Mouse (Mus musculus): ENCODE measurements around the gene Uaca. TPM values are rescaled to one million over a fixed set of nuclear protein-coding genes. Genes with fewer than 3 reads are reported as not detected.
A peak's percentile ranks its signal among the peaks of the same experiment; 100 is the strongest.

Gene Uaca
- polyA plus RNA-seq, 1 experiment from 2014 or later, result 23.5 TPM

DNA sequence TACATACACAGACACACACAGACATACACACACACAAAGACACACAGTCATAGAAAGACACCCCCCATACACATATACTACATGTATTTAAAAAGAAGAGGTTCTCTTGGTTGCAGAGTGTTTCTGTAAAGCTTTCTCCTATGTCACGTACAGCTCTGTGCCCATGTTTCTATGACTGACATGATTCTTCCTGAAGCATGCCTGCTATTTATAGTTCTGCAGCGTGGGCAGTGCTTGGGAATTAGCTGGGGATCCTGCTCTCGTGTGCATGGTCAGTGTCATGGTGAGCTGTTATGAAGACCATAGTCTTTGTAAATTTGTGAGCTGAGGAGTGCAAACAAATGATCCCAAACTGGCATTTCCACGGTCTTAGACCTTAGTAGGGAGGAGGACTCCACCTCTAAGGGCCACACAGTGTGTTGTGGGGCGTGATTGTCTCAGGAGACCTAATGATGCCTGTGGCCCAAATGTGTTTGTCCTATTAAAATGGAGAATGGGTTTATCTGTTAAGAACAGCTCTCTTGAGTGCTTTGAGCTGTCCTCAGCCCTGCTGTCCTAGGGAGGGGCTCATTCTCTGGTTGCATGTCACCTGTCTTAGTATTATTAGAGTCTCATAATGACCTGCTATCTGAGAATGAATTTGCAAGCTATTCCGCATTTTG is 49.2 kb downstream of the Uaca start:
- no peak for DNase-seq (ENCODE audit: low spot score)

DNA sequence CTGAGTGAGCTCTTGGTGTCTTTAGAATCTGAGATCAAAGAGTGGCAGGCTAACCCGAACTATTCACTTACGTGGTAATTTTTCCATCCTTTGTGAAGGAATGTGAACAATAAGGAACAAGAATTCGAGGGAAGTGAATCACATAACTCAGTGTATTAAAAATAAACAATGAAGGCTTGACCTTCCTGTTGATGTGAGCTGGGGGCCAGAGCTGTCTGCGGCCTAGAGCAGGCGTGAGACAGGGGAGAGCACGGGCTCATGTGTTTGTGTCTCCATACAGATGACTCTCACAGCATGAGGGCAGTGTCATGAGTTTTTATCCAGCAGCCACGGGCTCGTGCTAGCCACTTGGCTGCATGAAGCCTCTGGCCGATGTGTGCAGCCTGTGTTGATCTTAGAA is 54.4 kb downstream of the Uaca start:
- DNase-seq (ENCODE audit: low spot score) (peak; percentile 81), ATAC-seq (peak; percentile 84)
- H3K4me2 ChIP-seq (replicated peaks; ENCODE audit: low read depth, low read length), result 0 out of 2 replicates have a peak overlapping the region, but pooled peaks have one; percentile 5
- no peak overlapping the region for H3K9ac ChIP-seq (replicated peaks; ENCODE audit: low read depth)
- 13% methylated on average over 9 of the region's 9 CpGs for WGBS
- peak overlapping the region; percentile 65; the same call in 1 of the 2 replicates for H3K27ac ChIP-seq (ENCODE audit: low read length)
- no peaks in the 10 kb centered on the region for H3K9me3 ChIP-seq (ENCODE audit: low read length)
- H3K4me3 ChIP-seq (ENCODE audit: low read depth, low read length), result no peak overlapping the region
- H3K36me3 ChIP-seq (ENCODE audit: insufficient read depth, low read length), result no peaks in the 10 kb centered on the region
- H3K4me1 ChIP-seq (ENCODE audit: insufficient read depth, low read depth, low read length), result peaks cover 13% of the 10 kb centered on the region; the same call in 1 of the 2 replicates
- H3K27me3 ChIP-seq (replicated peaks; ENCODE audit: insufficient read depth, low read length), result no peaks in the 10 kb centered on the region
- no peak for TF ChIP-seq CTCF (IDR thresholded peaks at IDR 0.05)
- TF ChIP-seq EP300 (IDR thresholded peaks at IDR 0.05), result peak; percentile 75

More for the DNA sequence above, 49.2 kb downstream of the Uaca start:
- peaks cover 6% of the 10 kb centered on the region; the same call in 1 of the 2 replicates for H3K4me1 ChIP-seq (ENCODE audit: insufficient read depth, low read depth, low read length)
- whole genome bisulfite sequencing, result 66% methylated on average over 6 of the region's 6 CpGs
- no peak overlapping the region for H3K9ac ChIP-seq (replicated peaks; ENCODE audit: low read depth)
- no peak overlapping the region for H3K4me3 ChIP-seq (ENCODE audit: low read depth, low read length)
- no peak overlapping the region for H3K4me2 ChIP-seq (replicated peaks; ENCODE audit: low read depth, low read length)
- H3K27ac ChIP-seq (ENCODE audit: low read length), result no peak overlapping the region
- H3K9me3 ChIP-seq (ENCODE audit: low read length), result no peaks in the 10 kb centered on the region
- no peaks in the 10 kb centered on the region for H3K27me3 ChIP-seq (replicated peaks; ENCODE audit: insufficient read depth, low read length)
- no peaks in the 10 kb centered on the region for H3K36me3 ChIP-seq (ENCODE audit: insufficient read depth, low read length)
- no peak for ATAC-seq
- no peak for TF ChIP-seq EP300 (IDR thresholded peaks at IDR 0.05)
- no peak for TF ChIP-seq CTCF (IDR thresholded peaks at IDR 0.05)

DNA sequence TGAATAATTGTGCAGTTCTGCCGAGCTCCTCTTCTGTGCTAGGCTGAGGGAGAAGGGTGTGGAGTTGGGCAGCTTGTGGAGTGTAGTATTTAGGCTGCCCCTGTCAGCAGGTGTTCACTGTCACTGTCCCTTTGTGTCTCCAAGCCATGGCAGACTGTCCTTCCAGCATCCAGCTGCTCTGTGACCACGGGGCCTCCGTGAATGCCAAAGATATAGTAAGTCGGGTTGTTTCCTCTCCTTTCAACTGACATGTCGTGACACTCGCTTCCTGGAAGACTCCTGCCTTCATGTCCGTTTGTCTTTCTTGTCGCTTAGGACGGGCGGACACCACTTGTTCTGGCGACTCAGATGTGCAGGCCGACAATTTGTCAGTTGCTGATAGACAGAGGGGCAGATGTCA is 55.6 kb downstream of the Uaca start:
- ATAC-seq, result no peak
- WGBS, result 58% methylated on average over 12 of the region's 12 CpGs
- H3K4me1 ChIP-seq (ENCODE audit: insufficient read depth, low read depth, low read length), result peaks cover 13% of the 10 kb centered on the region; the same call in 1 of the 2 replicates
- H3K9me3 ChIP-seq (ENCODE audit: low read length), result no peaks in the 10 kb centered on the region
- no peak overlapping the region for H3K9ac ChIP-seq (replicated peaks; ENCODE audit: low read depth)
- no peak for TF ChIP-seq EP300 (IDR thresholded peaks at IDR 0.05)
- TF ChIP-seq CTCF (IDR thresholded peaks at IDR 0.05), result no peak
- H3K36me3 ChIP-seq (ENCODE audit: insufficient read depth, low read length), result 0 out of 2 replicates have a peak, but pooled peaks cover 4% of the 10 kb centered on the region
- H3K4me3 ChIP-seq (ENCODE audit: low read depth, low read length), result no peak overlapping the region
- no peaks in the 10 kb centered on the region for H3K27me3 ChIP-seq (replicated peaks; ENCODE audit: insufficient read depth, low read length)
- H3K27ac ChIP-seq (ENCODE audit: low read length), result peak overlapping the region; percentile 47; the same call in 1 of the 2 replicates
- H3K4me2 ChIP-seq (replicated peaks; ENCODE audit: low read depth, low read length), result no peak overlapping the region
- no peak for DNase-seq (ENCODE audit: low spot score)

DNA sequence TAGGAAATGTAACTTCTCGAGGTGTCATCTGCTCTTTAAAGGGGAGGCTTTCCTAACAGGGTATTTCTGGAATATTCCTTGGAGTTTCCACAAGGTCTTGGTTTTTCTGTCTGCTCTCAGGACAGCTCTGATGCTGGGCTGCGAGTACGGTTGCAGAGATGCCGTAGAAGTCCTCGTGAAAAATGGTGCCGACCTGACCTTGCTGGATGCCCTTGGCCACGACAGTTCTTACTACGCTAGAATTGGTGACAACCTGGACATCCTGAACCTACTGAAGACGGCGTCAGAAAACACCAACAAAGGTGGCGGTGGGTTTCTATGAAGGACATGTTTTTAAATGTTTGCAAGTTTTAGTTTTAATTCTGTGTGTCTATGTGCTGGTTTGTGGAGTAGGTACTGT is 59.9 kb downstream of the Uaca start:
- no peak overlapping the region for H3K27ac ChIP-seq (ENCODE audit: low read length)
- H3K27me3 ChIP-seq (replicated peaks; ENCODE audit: insufficient read depth, low read length), result no peaks in the 10 kb centered on the region
- no peak overlapping the region for H3K9ac ChIP-seq (replicated peaks; ENCODE audit: low read depth)
- 88% methylated on average over 11 of the region's 11 CpGs for WGBS
- H3K9me3 ChIP-seq (ENCODE audit: low read length), result no peaks in the 10 kb centered on the region
- DNase-seq (ENCODE audit: low spot score) (no peak), ATAC-seq (no peak)
- H3K4me1 ChIP-seq (ENCODE audit: insufficient read depth, low read depth, low read length), result peaks cover 10% of the 10 kb centered on the region; the same call in 1 of the 2 replicates
- TF ChIP-seq CTCF (IDR thresholded peaks at IDR 0.05), result no peak
- no peak for TF ChIP-seq EP300 (IDR thresholded peaks at IDR 0.05)
- 0 out of 2 replicates have a peak, but pooled peaks cover 4% of the 10 kb centered on the region for H3K36me3 ChIP-seq (ENCODE audit: insufficient read depth, low read length)
- H3K4me3 ChIP-seq (ENCODE audit: low read depth, low read length), result no peak overlapping the region
- no peak overlapping the region for H3K4me2 ChIP-seq (replicated peaks; ENCODE audit: low read depth, low read length)

DNA sequence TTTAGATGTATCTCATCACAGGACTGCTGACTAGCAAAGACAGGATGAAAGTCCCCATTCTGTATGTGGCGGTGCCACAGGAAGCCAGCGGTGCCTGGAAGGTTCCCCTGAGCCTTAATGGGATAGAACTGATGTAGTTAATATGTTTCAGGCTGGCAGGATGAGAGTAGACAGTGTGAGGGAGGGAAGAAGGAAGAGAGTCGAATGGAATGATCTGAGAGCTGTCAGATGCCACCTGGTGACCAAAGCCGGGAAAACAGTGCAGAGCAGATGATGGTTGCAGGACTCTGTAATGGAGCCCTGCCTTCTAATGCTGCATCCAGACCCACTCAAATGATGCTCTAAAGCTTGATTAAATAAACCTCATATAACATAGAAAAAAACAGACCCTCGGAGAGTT is 63.5 kb downstream of the Uaca start:
- H3K9ac ChIP-seq (replicated peaks; ENCODE audit: low read depth), result no peak overlapping the region
- 25% methylated on average over 5 of the region's 5 CpGs for WGBS

DNA sequence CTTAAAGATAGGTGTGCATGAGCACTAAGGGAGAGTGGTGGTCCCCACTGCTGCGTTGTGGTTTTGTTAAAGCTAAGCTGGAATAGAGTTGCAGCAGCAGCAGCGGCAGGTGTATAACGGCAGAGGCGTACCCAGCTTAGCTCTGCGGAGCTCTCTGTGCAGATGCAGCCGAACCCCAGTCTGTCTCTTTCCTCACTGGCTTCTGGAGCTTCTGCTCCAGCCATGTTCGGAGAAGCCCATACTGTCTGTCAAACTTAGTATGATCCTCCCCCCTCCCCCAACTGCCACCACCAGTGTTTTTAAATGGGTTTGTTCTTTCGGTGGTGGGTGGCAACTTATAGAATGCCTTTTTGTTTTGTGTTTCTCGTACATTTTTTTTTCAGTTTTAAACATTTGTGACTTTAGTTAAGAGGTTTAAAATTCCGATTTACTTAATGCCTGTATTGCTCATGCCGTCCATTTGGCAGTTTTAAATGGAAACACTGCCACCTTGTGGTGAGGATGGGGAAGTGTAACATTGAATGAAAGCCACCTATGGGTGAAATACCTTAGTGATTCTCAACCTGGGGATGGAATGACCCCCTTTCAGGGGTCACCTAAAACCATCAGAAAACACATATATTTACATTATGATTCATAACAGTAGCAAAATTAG is 64.1 kb downstream of the Uaca start:
- ATAC-seq (no peak; the same call in none of the 2 replicates), DNase-seq (ENCODE audit: low spot score) (peak; percentile 84)
- WGBS, result 38% methylated on average over 11 of the region's 11 CpGs
- Histone ChIP-seq H3K4me1 (ENCODE audit: insufficient read depth, low read depth, low read length) (no peaks in the 10 kb centered on the region), H3K9ac (replicated peaks; ENCODE audit: low read depth) (no peak overlapping the region), H3K27me3 (replicated peaks; ENCODE audit: insufficient read depth, low read length) (no peaks in the 10 kb centered on the region), H3K4me2 (replicated peaks; ENCODE audit: low read depth, low read length) (0 out of 2 replicates have a peak overlapping the region, but pooled peaks have one; percentile 9), H3K9me3 (ENCODE audit: low read length) (no peaks in the 10 kb centered on the region), H3K36me3 (ENCODE audit: insufficient read depth, low read length) (peaks cover 6% of the 10 kb centered on the region), H3K4me3 (ENCODE audit: low read depth, low read length) (no peak overlapping the region), H3K27ac (ENCODE audit: low read length) (no peak overlapping the region)
- peak; percentile 96 for TF ChIP-seq CTCF (IDR thresholded peaks at IDR 0.05)
- TF ChIP-seq EP300 (IDR thresholded peaks at IDR 0.05), result no peak

More for the DNA sequence above, 63.5 kb downstream of the Uaca start:
- TF ChIP-seq EP300 (IDR thresholded peaks at IDR 0.05) (no peak), CTCF (IDR thresholded peaks at IDR 0.05) (peak; percentile 78)
- Histone ChIP-seq H3K4me1 (ENCODE audit: insufficient read depth, low read depth, low read length) (no peaks in the 10 kb centered on the region), H3K4me2 (replicated peaks; ENCODE audit: low read depth, low read length) (no peak overlapping the region), H3K27me3 (replicated peaks; ENCODE audit: insufficient read depth, low read length) (no peaks in the 10 kb centered on the region), H3K36me3 (ENCODE audit: insufficient read depth, low read length) (peaks cover 4% of the 10 kb centered on the region; the same call in 1 of the 2 replicates), H3K4me3 (ENCODE audit: low read depth, low read length) (no peak overlapping the region), H3K9me3 (ENCODE audit: low read length) (no peaks in the 10 kb centered on the region), H3K27ac (ENCODE audit: low read length) (no peak overlapping the region)
- peak; percentile 73 for ATAC-seq
- DNase-seq (ENCODE audit: low spot score), result peak; percentile 84

All from lung, postnatal 0 days (tissue).